Mouse (Mus musculus): ENCODE measurements around the gene Cdrt4.

GRCm38 (mm10) chr11:62911362-62911761 is 39.6 kb upstream of the Cdrt4 start:
- TF ChIP-seq EP300 (optimal IDR thresholded peaks at IDR 0.05): no peak
- TF ChIP-seq CTCF (IDR thresholded peaks at IDR 0.05; ENCODE audit: low read depth): no peak
